Mouse (Mus musculus) forebrain, embryonic 14.5 days (tissue): ENCODE measurements around the gene Cd300a. TPM values are rescaled to one million over a fixed set of nuclear protein-coding genes. Genes with fewer than 3 reads are reported as not detected.

ENCODE experiments used
- ATAC-seq: fragments of 200-750 bp; cut with Nextera tagmentation; 2 replicates; pipeline ENCODE4 v1.8.0; 2017; ENCODE audit warnings: mild to moderate bottlenecking, moderate library complexity
- DNase-seq: peaks from one replicate; pipeline ENCODE4 v3.0.0-alpha.2; 2015; ENCODE audit warnings: low spot score
- H3K27ac ChIP-seq: fragments of 300-500 bp; sonication (generic); 2 replicates; pipeline ENCODE4 v1.5.1; 2014; ENCODE audit warnings: low read depth, mild to moderate bottlenecking, control low read depth, low read length, moderate library complexity
- H3K27me3 ChIP-seq: fragments of 300-500 bp; sonication (generic); replicated peaks from 2 replicates; pipeline ENCODE4 v1.6.1; 2014; ENCODE audit warnings: low read length, control low read depth, mixed read lengths; ENCODE audit not compliant: control insufficient read depth, insufficient read depth
- H3K36me3 ChIP-seq: fragments of 300-500 bp; sonication (generic); 2 replicates; pipeline ENCODE4 v1.6.1; 2014; ENCODE audit warnings: low read length, control low read depth; ENCODE audit not compliant: control insufficient read depth, insufficient read depth
- H3K4me1 ChIP-seq: fragments of 300-500 bp; sonication (generic); 2 replicates; pipeline ENCODE4 v1.6.1; 2014; ENCODE audit warnings: antibody characterized with exemption, low read length, control low read depth; ENCODE audit not compliant: control insufficient read depth, insufficient read depth
- H3K4me2 ChIP-seq: fragments of 300-500 bp; sonication (generic); 2 replicates; pipeline ENCODE4 v1.6.1; 2014; ENCODE audit warnings: mild to moderate bottlenecking, control low read depth, low read length
- H3K4me3 ChIP-seq: fragments of 300-500 bp; sonication (generic); 2 replicates; pipeline ENCODE4 v1.5.1; 2014; ENCODE audit warnings: low read depth, low read length, control low read depth
- H3K9ac ChIP-seq: fragments of 300-500 bp; sonication (generic); 2 replicates; pipeline ENCODE4 v1.6.1; 2014; ENCODE audit warnings: mild to moderate bottlenecking, low read length, control low read depth, moderate library complexity
- H3K9me3 ChIP-seq: fragments of 300-500 bp; sonication (generic); replicated peaks from 2 replicates; pipeline ENCODE4 v1.6.1; 2016; ENCODE audit warnings: low read length, control low read depth, mixed read lengths; ENCODE audit not compliant: control insufficient read depth
- WGBS: fragments of 180-500 bp; shearing (Covaris S2); extraction: QIAGEN DNeasy Blood & Tissue Kit; methylation state at CpG from one replicate; pipeline ENCODE4 v1.1.7; 2014; 5-methylcytosine and 5-hydroxymethylcytosine counted together
- polyA plus RNA-seq: library from polyadenylated mRNA; unstranded; fragments of >200 nt; fragmentation: Nextera tagmentation; extraction: Ambion mirVana; gene quantifications from 2 replicates; pipeline ENCODE4 v1.2.1, GENCODE M21; 2014

Gene Cd300a
- polyA plus RNA-seq, 1 experiment from 2014 or later: 1.0 TPM

DNA sequence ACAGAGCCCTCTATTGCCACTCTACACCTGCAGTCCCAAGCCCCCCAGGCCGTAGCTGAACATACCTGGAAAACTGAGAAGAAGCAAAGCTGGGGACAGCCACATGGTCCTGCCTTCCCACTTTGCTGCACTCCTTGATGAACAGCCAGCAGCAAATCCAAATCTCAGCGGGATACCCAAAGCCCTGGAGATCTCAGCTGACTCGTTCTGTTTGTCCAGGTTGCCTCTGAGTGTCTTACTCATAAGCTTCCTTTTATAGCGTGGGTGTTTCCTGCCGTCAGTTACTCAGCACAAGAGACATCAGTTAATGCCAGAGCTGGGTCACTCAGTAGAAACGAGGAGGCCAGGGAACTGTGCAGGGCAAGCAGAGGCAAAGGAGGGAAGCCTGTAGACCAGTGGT lies 44.3 kb downstream of the Cd300a start, which contains the start of gene Cd300lb:
Gene Cd300lb (minus strand): TSS at position 243 of the 400 bp plus-strand sequence.
- 59% methylated on average over 6 of the region's 6 CpGs for WGBS
- ATAC-seq (no peak), DNase-seq (no peak)
- no peaks in the 10 kb centered on the region for H3K27me3 ChIP-seq
- H3K9ac ChIP-seq: no peak within 1 kb of the TSS
- H3K36me3 ChIP-seq: no peaks in the 10 kb centered on the region
- no peak within 1 kb of the TSS for H3K27ac ChIP-seq
- no peak within 1 kb of the TSS for H3K4me2 ChIP-seq
- H3K4me3 ChIP-seq: no peak within 1 kb of the TSS
- no peaks in the 10 kb centered on the region for H3K4me1 ChIP-seq
- no peaks in the 10 kb centered on the region for H3K9me3 ChIP-seq

Other genes starting within 250 kb of the Cd300a start
- 739 and 915 TPM in 2 replicates for gene Rpl38, start 221.5 kb upstream of the Cd300a start, polyA plus RNA-seq
- 24.0 and 25.2 TPM in 2 replicates for gene Ttyh2, start 214.6 kb upstream of the Cd300a start, polyA plus RNA-seq
- gene Dnaic2, start 162.6 kb upstream of the Cd300a start, polyA plus RNA-seq: 2.1 and 3.0 TPM in 2 replicates
- 0.23 and 0.34 TPM in 2 replicates for gene Kif19a, start 124.7 kb upstream of the Cd300a start, polyA plus RNA-seq
- 22.1 and 24.7 TPM in 2 replicates for gene Btbd17, start 94.1 kb upstream of the Cd300a start, polyA plus RNA-seq
- not detected in 2 replicates for gene Gpr142, start 91.1 kb upstream of the Cd300a start, polyA plus RNA-seq
- gene Gprc5c, start 38.9 kb upstream of the Cd300a start, polyA plus RNA-seq: 4.4 and 5.4 TPM in 2 replicates
- 0.07 TPM in 1 of 2 replicates, not detected in the other for gene Cd300lb, start 44.3 kb downstream of the Cd300a start, polyA plus RNA-seq
- not detected in 2 replicates for gene Cd300c, start 79.1 kb downstream of the Cd300a start, polyA plus RNA-seq
- gene Cd300ld, start 99.9 kb downstream of the Cd300a start, polyA plus RNA-seq: not detected in 2 replicates
- gene Cd300c2, start 111.8 kb downstream of the Cd300a start, polyA plus RNA-seq: 1.1 and 2.0 TPM in 2 replicates
- gene Cd300ld2, start 126.2 kb downstream of the Cd300a start, polyA plus RNA-seq: not detected in 2 replicates
- gene Cd300ld4, start 137.0 kb downstream of the Cd300a start, polyA plus RNA-seq: not detected in 2 replicates
- not detected in 2 replicates for gene Cd300ld5, start 147.7 kb downstream of the Cd300a start, polyA plus RNA-seq
- not detected in 2 replicates for gene Cd300ld3, start 158.4 kb downstream of the Cd300a start, polyA plus RNA-seq
- not detected in 2 replicates for gene Cd300e, start 172.1 kb downstream of the Cd300a start, polyA plus RNA-seq
- 0.45 and 0.57 TPM in 2 replicates for gene Rab37, start 201.4 kb downstream of the Cd300a start, polyA plus RNA-seq
- gene Cd300lf, start 244.0 kb downstream of the Cd300a start, polyA plus RNA-seq: not detected in 2 replicates